Mouse (Mus musculus) spleen, adult 2 months (tissue): Measurements from ENCODE around the gene Pus3.

Experiments
- CTCF ChIP-seq: fragments of 200-500 bp; IDR thresholded peaks from 2 replicates; pipeline ENCODE4 v1.5.1; 2011; ENCODE audit warnings: mild to moderate bottlenecking, inconsistent platforms; ENCODE audit not compliant: insufficient read depth, insufficient read length, insufficient replicate concordance; ENCODE audit errors: extremely low read depth
- POLR2A ChIP-seq: fragments of 200-500 bp; IDR thresholded peaks from 2 replicates; pipeline ENCODE4 v1.6.1; 2011; ENCODE audit warnings: low read depth, low read length, inconsistent platforms

GRCm38 (mm10) chr9:35574416-35574815 is 16.0 kb downstream of the Pus3 start:
- TF ChIP-seq CTCF (no peak), POLR2A (no peak)
